Mouse (Mus musculus): ENCODE results near the gene Gdpgp1. TPM values are rescaled to one million over a fixed set of nuclear protein-coding genes. Genes with fewer than 3 reads are reported as not detected.

Gdpgp1 gene
- polyA plus RNA-seq, 1 experiment, result 3.4 TPM

DNA sequence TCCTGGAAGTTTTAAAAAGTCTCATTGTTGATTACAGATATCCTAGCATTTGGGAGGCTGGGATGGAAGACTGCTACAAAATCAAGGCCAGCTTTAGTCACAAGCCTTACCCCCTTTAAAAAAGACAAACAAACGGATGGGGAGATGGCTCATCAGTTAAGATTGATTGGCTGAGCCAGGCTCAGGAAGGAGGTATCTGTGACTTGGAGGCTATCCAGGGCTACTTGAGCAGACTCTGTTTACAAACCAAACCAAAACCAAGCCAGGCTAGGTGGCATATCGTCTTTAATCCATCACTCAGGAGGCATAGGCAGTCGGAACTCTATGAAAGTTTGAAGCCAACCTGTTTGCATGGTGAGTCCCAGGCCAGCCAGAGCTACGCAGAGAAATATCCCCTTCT lies 9.0 kb downstream of the Gdpgp1 start:
- TF ChIP-seq POLR2A (IDR thresholded peaks at IDR 0.05; ENCODE audit: extremely low read depth, insufficient read depth, low read length) (no peak), CTCF (IDR thresholded peaks at IDR 0.05; ENCODE audit: extremely low read depth, insufficient read depth, low read length) (no peak)
- H3K4me1 ChIP-seq (ENCODE audit: control insufficient read depth, insufficient read depth, low read length), result no peaks in the 10 kb centered on the region
- H3K27ac ChIP-seq (ENCODE audit: insufficient read depth, low read length), result no peak overlapping the region
- no peak overlapping the region for H3K4me3 ChIP-seq (ENCODE audit: insufficient read depth, low read length)

DNA sequence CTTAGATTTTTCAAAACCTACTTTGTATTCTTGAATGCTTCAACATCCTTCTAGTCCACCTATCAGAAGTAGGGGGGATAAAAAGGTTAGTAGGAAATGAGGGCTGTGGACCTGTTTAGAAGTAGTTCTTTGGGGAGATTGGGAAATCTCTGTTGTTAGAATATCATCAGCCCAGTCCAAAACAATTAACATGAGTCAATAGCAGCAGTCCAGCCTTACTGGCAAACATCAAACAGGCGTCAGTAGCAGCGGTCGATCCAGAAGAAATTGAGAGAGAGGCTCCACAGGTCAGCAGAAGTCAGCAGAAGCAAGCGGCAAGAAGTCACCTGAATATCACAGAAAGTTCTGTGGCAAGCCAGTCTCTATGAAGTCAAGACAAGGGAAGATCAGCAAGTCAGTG lies 12.2 kb downstream of the Gdpgp1 start:
- Histone ChIP-seq H3K4me1 (ENCODE audit: control insufficient read depth, insufficient read depth, low read length) (no peaks in the 10 kb centered on the region), H3K4me3 (ENCODE audit: insufficient read depth, low read length) (no peak overlapping the region), H3K27ac (ENCODE audit: insufficient read depth, low read length) (no peak overlapping the region)
- TF ChIP-seq POLR2A (IDR thresholded peaks at IDR 0.05; ENCODE audit: extremely low read depth, insufficient read depth, low read length) (no peak), CTCF (IDR thresholded peaks at IDR 0.05; ENCODE audit: extremely low read depth, insufficient read depth, low read length) (no peak)

DNA sequence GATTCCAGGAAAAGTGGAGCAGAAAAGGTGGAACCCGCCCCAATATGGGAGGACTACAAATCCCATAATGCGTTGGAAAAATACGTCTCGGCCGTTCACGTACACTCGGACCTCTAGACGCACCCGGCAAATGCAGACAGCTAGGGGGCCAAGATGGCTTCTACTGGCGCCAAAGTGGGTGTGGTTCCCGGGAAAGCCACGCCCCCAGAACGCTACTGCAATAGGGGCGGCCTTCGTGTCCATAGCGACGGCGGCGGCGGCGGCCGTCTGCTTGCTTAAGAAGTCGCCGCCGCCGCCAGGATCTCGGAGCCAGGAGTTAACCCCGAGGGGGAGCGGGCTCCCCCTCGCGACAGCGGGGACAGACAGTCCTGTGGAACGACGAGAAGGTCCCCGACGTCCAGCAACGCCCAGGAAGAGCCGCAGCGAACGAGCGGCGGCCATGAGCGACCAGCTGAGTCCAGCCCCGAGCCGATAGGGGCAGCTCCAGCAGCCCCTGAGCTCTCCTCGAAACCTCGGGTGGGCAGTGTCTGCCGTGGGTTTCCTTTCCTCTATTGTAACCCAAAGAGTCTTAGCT lies 13.6 kb downstream of the Gdpgp1 start, which contains the start of gene Ttll13:
Ttll13 (plus strand) TSS at position 229 of the 574 bp plus-strand sequence.
- Histone ChIP-seq H3K4me1 (ENCODE audit: control insufficient read depth, insufficient read depth, low read length) (no peaks in the 10 kb centered on the region), H3K27ac (ENCODE audit: insufficient read depth, low read length) (0 out of 2 replicates have a peak within 1 kb of the TSS, but pooled peaks have one; percentile 29), H3K4me3 (ENCODE audit: insufficient read depth, low read length) (peak within 1 kb of the TSS; percentile 50)
- TF ChIP-seq CTCF (IDR thresholded peaks at IDR 0.05; ENCODE audit: extremely low read depth, insufficient read depth, low read length), result no peak
- TF ChIP-seq POLR2A (IDR thresholded peaks at IDR 0.05; ENCODE audit: extremely low read depth, insufficient read depth, low read length), result 0 out of 2 replicates have a peak, but pooled peaks have one; percentile 48

DNA sequence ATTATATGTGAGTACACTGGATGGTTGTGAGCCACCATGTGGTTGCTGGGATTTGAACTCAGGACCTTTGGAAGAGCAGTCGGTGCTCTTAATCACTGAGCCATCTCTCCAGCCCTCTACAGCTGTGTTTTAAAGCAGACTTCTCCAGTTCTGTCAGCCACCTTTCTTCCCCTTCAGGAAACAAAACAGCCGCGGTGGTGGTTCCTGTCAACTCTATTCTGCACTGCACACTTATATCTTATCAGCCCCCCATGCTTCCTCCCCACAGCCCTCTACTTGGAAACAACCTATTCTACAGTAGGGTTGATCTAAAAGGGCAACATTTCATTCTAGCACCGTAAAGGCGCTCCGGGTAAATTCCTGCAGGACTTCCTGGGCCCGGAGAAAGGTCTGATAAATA lies 14.2 kb downstream of the Gdpgp1 start:
- H3K4me3 ChIP-seq (ENCODE audit: insufficient read depth, low read length), result peak overlapping the region; percentile 50; the same call in 1 of the 2 replicates

DNA sequence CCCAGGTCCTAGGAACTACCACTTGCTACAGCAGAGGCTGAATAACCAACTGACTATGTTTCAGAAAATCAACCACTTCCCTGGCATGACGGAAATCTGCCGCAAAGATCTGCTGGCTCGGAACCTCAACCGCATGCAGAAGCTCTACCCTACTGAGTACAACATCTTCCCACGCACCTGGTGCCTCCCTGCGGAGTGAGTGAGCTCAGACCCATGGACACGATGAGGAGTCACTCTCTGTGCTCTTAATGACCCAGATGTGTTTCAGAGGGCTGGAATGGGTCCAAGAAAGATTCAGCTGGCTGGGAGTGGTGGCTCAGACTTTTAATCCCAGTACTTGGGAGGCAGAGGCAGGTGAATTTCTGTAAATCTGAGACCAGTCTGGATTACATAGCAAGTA lies 19.8 kb downstream of the Gdpgp1 start:
- H3K27ac ChIP-seq (ENCODE audit: insufficient read depth, low read length), result no peak overlapping the region
- TF ChIP-seq CTCF (IDR thresholded peaks at IDR 0.05; ENCODE audit: extremely low read depth, insufficient read depth, low read length) (no peak), POLR2A (IDR thresholded peaks at IDR 0.05; ENCODE audit: extremely low read depth, insufficient read depth, low read length) (no peak)
- H3K4me3 ChIP-seq (ENCODE audit: insufficient read depth, low read length), result no peak overlapping the region
- H3K4me1 ChIP-seq (ENCODE audit: control insufficient read depth, insufficient read depth, low read length), result no peaks in the 10 kb centered on the region

More for the DNA sequence above, 14.2 kb downstream of the Gdpgp1 start:
- TF ChIP-seq POLR2A (IDR thresholded peaks at IDR 0.05; ENCODE audit: extremely low read depth, insufficient read depth, low read length), result no peak
- TF ChIP-seq CTCF (IDR thresholded peaks at IDR 0.05; ENCODE audit: extremely low read depth, insufficient read depth, low read length), result no peak
- no peaks in the 10 kb centered on the region for H3K4me1 ChIP-seq (ENCODE audit: control insufficient read depth, insufficient read depth, low read length)
- no peak overlapping the region for H3K27ac ChIP-seq (ENCODE audit: insufficient read depth, low read length)

DNA sequence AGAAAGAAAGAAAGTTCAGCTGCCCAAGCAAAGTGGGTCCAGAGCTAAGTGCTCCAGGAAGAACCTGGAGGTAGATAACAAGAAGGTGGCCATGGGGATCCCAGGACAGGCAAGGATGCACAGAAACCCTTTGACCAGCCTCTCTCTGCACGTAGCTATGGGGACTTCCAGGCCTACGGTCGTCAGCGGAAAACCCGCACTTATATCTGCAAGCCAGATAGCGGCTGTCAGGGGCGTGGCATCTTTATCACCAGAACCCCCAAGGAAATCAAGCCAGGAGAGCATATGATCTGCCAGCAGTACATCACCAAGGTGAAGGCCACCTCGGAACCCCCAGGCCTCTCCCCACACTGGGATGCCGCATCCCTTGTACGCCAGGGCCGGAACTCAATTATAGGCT lies 20.2 kb downstream of the Gdpgp1 start:
- Histone ChIP-seq H3K4me3 (ENCODE audit: insufficient read depth, low read length) (no peak overlapping the region), H3K4me1 (ENCODE audit: control insufficient read depth, insufficient read depth, low read length) (no peaks in the 10 kb centered on the region), H3K27ac (ENCODE audit: insufficient read depth, low read length) (no peak overlapping the region)
- TF ChIP-seq POLR2A (IDR thresholded peaks at IDR 0.05; ENCODE audit: extremely low read depth, insufficient read depth, low read length) (no peak), CTCF (IDR thresholded peaks at IDR 0.05; ENCODE audit: extremely low read depth, insufficient read depth, low read length) (no peak)

DNA sequence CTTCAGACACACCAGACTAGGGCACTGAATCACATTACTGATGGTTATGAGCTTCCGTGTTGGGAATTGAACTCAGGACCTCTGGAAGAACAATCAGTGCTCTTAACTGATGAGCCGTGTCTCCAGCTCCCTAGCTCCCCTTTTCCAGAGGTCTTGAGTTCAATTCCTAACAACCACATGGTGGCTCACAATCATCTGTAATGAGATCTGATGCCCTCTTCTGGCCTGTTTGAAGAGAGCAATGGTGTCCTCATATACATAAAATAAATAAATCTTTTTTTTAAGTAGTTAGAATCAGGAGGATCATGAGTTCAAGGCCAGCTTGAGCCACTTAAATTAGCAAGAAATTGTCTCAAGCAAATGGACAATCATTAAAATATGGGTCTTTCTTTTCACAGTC lies 23.3 kb downstream of the Gdpgp1 start:
- Histone ChIP-seq H3K4me3 (ENCODE audit: insufficient read depth, low read length) (no peak overlapping the region), H3K4me1 (ENCODE audit: control insufficient read depth, insufficient read depth, low read length) (no peaks in the 10 kb centered on the region), H3K27ac (ENCODE audit: insufficient read depth, low read length) (no peak overlapping the region)
- TF ChIP-seq POLR2A (IDR thresholded peaks at IDR 0.05; ENCODE audit: extremely low read depth, insufficient read depth, low read length), result no peak
- no peak for TF ChIP-seq CTCF (IDR thresholded peaks at IDR 0.05; ENCODE audit: extremely low read depth, insufficient read depth, low read length)

DNA sequence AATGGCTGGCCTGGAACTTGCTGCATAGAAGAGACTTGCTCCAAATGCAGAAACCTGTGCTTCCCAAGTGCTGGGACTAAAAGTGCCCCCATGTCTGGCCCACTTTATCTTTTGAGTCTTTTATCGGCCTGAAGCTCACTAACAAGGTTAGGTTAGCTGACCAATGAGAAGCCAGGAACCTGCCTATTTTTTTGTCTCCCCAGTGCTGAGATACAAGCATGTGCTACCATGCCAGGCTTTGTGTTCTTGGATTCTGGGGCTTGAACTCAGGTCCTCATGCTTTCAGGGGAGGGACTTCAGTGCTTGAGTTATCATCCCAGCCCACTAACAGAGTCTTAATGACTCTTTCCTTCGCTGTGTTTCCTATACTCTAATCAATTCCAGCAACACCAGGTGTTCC lies 25.0 kb downstream of the Gdpgp1 start:
- Histone ChIP-seq H3K4me3 (ENCODE audit: insufficient read depth, low read length) (no peak overlapping the region), H3K27ac (ENCODE audit: insufficient read depth, low read length) (no peak overlapping the region), H3K4me1 (ENCODE audit: control insufficient read depth, insufficient read depth, low read length) (peaks cover 2% of the 10 kb centered on the region; the same call in 1 of the 2 replicates)
- TF ChIP-seq POLR2A (IDR thresholded peaks at IDR 0.05; ENCODE audit: extremely low read depth, insufficient read depth, low read length), result no peak

DNA sequence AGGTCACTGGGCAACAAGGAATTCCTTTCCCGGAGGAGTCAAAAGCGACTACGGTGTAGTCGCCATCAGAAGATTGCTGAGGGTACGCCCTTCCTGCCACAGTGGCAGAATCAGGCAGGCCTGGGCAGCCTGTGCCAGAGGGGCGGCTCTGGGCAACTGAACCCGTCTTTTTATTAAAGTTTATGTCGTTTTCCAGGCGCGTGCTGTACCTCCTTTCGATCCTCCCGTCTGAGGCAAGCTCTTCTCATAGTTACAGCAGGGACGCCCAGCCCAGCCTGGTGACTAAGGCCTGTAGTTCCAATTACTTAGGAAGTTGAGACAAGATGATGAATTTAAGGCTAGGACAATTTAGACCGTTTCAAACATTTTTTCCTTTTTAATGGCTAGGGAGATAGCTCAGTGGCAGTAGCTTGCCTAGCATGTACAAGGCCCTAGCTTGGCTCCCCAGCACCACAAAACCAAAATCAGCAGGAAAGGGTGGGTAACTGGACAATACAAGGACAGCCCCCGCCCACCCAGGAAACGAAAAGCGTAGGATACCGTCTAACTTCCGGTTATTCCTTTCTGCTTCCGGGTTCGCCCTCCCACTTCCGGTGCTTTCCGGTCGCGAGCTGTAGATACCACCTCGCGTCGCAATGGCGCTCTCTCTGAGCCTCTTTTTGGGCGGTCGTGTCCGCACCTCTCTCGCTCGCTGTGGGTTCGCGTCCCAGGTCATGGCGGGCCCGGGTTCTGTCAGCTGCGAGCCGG lies 28.1 kb downstream of the Gdpgp1 start, which contains the start of gene Ngrn:
Ngrn (plus strand) TSS at position 591 of the 747 bp plus-strand sequence.
- peak within 1 kb of the TSS; percentile 36 for H3K27ac ChIP-seq (ENCODE audit: insufficient read depth, low read length)
- peak within 1 kb of the TSS; percentile 86 for H3K4me3 ChIP-seq (ENCODE audit: insufficient read depth, low read length)
- H3K4me1 ChIP-seq (ENCODE audit: control insufficient read depth, insufficient read depth, low read length), result peaks cover 2% of the 10 kb centered on the region; the same call in 1 of the 2 replicates
- TF ChIP-seq POLR2A (IDR thresholded peaks at IDR 0.05; ENCODE audit: extremely low read depth, insufficient read depth, low read length) (peak; percentile 90), CTCF (IDR thresholded peaks at IDR 0.05; ENCODE audit: extremely low read depth, insufficient read depth, low read length) (0 out of 2 replicates have a peak, but pooled peaks have one; percentile 4)

All from cortical plate, adult 2 months (tissue).